Mouse (Mus musculus) bone marrow macrophage, adult 2 months (primary cell): Measurements from ENCODE around the gene Krtdap.

Experiments
- CTCF ChIP-seq: IDR thresholded peaks from 2 replicates; pipeline ENCODE4 v1.5.1; 2012; ENCODE audit warnings: low read depth, mild to moderate bottlenecking, low read length, moderate library complexity
- POLR2A ChIP-seq: IDR thresholded peaks from 2 replicates; pipeline ENCODE4 v1.6.1; 2012; ENCODE audit warnings: mild to moderate bottlenecking, low read depth, low read length, borderline replicate concordance

DNA sequence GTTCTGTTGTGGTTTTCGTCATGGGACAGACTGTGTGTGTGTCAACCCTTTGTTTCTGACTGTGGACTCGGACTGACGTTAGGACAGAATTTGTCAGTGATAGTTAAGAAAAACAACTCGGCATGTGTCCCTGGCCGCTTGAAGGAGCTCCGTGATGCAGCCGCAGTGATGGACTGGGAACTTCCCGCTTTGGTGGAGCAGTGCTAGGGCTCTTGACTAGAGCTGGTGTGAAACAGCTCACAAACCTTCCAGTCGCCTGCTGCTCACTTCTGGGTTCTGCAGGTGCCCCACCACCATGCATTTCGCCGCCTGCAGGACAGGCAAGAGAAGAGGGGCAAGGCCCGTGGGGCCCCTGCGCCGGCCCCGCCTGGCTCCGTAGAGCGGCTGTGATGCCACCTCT is 44.6 kb downstream of the Krtdap start:
- no peak for TF ChIP-seq CTCF
- TF ChIP-seq POLR2A: no peak
